Mouse (Mus musculus) midbrain, postnatal 0 days (tissue): ENCODE measurements around the gene Onecut3. TPM values are rescaled to one million over a fixed set of nuclear protein-coding genes. Genes with fewer than 3 reads are reported as not detected.
A peak's percentile ranks its signal among the peaks of the same experiment; 100 is the strongest.

Experiments used
- ATAC-seq: fragments of 200-750 bp; cut with Nextera tagmentation; 2 replicates; pipeline ENCODE4 v1.8.0; 2017; ENCODE audit warnings: moderate number of reproducible peaks, mild to moderate bottlenecking, moderate TSS enrichment, moderate library complexity; ENCODE audit not compliant: low FRiP score
- DNase-seq: peaks from one replicate; pipeline ENCODE4 v3.0.0-alpha.2; 2015; ENCODE audit warnings: low spot score
- H3K27ac ChIP-seq: fragments of 300-500 bp; sonication (generic); 2 replicates; pipeline ENCODE4 v1.5.1; 2014; ENCODE audit warnings: low read depth, mild to moderate bottlenecking, low read length, mixed read lengths
- H3K27me3 ChIP-seq: fragments of 300-500 bp; sonication (generic); 2 replicates; pipeline ENCODE4 v1.6.1; 2014; ENCODE audit warnings: low read length, control low read depth, mixed read lengths; ENCODE audit not compliant: insufficient read depth
- H3K36me3 ChIP-seq: fragments of 300-500 bp; sonication (generic); 2 replicates; pipeline ENCODE4 v1.6.1; 2014; ENCODE audit warnings: low read length, control low read depth, mixed read lengths; ENCODE audit not compliant: insufficient read depth
- H3K4me1 ChIP-seq: fragments of 300-500 bp; sonication (generic); 2 replicates; pipeline ENCODE4 v1.6.1; 2014; ENCODE audit warnings: mild to moderate bottlenecking, control low read depth, antibody characterized with exemption, low read length, mixed read lengths; ENCODE audit not compliant: insufficient read depth
- H3K4me2 ChIP-seq: fragments of 300-500 bp; sonication (generic); 2 replicates; pipeline ENCODE4 v1.6.1; 2014; ENCODE audit warnings: low read depth, mild to moderate bottlenecking, low read length, mixed read lengths; ENCODE audit not compliant: poor library complexity, severe bottlenecking
- H3K4me3 ChIP-seq: fragments of 300-500 bp; sonication (generic); 2 replicates; pipeline ENCODE4 v1.5.1; 2014; ENCODE audit warnings: low read depth, mild to moderate bottlenecking, low read length, moderate library complexity
- H3K9ac ChIP-seq: fragments of 300-500 bp; sonication (generic); replicated peaks from 2 replicates; pipeline ENCODE4 v1.6.1; 2014; ENCODE audit warnings: mild to moderate bottlenecking, low read length, moderate library complexity, mixed read lengths; ENCODE audit not compliant: poor library complexity, severe bottlenecking
- H3K9me3 ChIP-seq: fragments of 300-500 bp; sonication (generic); 2 replicates; pipeline ENCODE4 v1.6.1; 2016; ENCODE audit warnings: low read length, control low read depth
- CTCF ChIP-seq: IDR thresholded peaks from 2 replicates; pipeline ENCODE4 v1.5.1; 2016; ENCODE audit warnings: antibody characterized with exemption, mild to moderate bottlenecking
- WGBS: fragments of 180-500 bp; shearing (Covaris S2); extraction: QIAGEN DNeasy Blood & Tissue Kit; methylation state at CpG from one replicate; pipeline ENCODE4 v1.1.7; 2014; 5-methylcytosine and 5-hydroxymethylcytosine counted together
- polyA plus RNA-seq: library from polyadenylated mRNA; unstranded; fragments of >200 nt; fragmentation: Nextera tagmentation; extraction: Ambion mirVana; gene quantifications from 2 replicates; pipeline ENCODE4 v1.2.1, GENCODE M21; 2015
- total RNA-seq: library from RNA; depleted of rRNA; stranded (reverse); fragments of >200 nt; gene quantifications from 2 replicates; pipeline ENCODE4 v1.2.3, GENCODE M21; 2014

Onecut3 gene
- total and polyA plus RNA-seq, 2 experiments from 2014 or later: 0.89 to 3.1 TPM

DNA sequence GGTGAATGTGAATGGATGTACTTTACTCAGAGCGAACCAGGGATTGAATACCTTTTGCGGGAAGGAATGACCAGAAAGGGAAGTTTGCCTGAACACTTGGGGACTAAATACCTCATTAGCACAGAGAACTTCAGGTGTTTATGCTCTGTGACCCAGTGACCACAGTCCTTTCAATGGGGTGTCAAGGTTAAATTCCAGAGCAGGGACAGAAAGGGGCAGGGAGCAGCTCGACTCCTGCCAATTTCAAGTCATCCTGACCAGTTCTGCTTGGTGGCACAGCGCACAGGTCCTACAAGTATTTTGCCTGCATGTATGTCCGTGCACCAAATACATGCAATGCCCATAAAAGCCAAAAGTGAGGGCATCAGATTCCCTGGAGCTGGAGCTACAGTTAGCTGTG is 29.6 kb upstream of the Onecut3 start:
- TF ChIP-seq CTCF: no peak

GRCm38 (mm10) chr10:80475290-80475959 is 19.2 kb upstream of the Onecut3 start:
- H3K27me3 ChIP-seq: 0 out of 2 replicates have a peak, but pooled peaks cover 6% of the 10 kb centered on the region
- peak overlapping the region; percentile 76 for H3K4me2 ChIP-seq
- peak overlapping the region; percentile 58 for H3K4me3 ChIP-seq
- DNase-seq (peak; percentile 92), ATAC-seq (peak; percentile 89)
- H3K36me3 ChIP-seq: no peaks in the 10 kb centered on the region
- no peaks in the 10 kb centered on the region for H3K4me1 ChIP-seq
- WGBS: 1% methylated on average over 58 of the region's 58 CpGs
- H3K27ac ChIP-seq: peak overlapping the region; percentile 70
- H3K9ac ChIP-seq: peak overlapping the region; percentile 79
- H3K9me3 ChIP-seq: no peaks in the 10 kb centered on the region
- TF ChIP-seq CTCF: no peak

More for the DNA sequence above, 29.6 kb upstream of the Onecut3 start:
- H3K9ac ChIP-seq: no peak overlapping the region
- no peaks in the 10 kb centered on the region for H3K36me3 ChIP-seq
- no peaks in the 10 kb centered on the region for H3K9me3 ChIP-seq
- DNase-seq: no peak
- WGBS: 62% methylated on average over 5 of the region's 5 CpGs
- no peak for ATAC-seq
- H3K4me3 ChIP-seq: no peak overlapping the region
- H3K4me2 ChIP-seq: no peak overlapping the region
- no peak overlapping the region for H3K27ac ChIP-seq
- H3K27me3 ChIP-seq: peaks cover 4% of the 10 kb centered on the region; the same call in 1 of the 2 replicates
- H3K4me1 ChIP-seq: 0 out of 2 replicates have a peak, but pooled peaks cover 3% of the 10 kb centered on the region

GRCm38 (mm10) chr10:80478531-80478930 is 16.1 kb upstream of the Onecut3 start:
- H3K36me3 ChIP-seq: no peaks in the 10 kb centered on the region
- H3K9ac ChIP-seq: no peak overlapping the region
- no peaks in the 10 kb centered on the region for H3K27me3 ChIP-seq
- DNase-seq: no peak
- TF ChIP-seq CTCF: no peak
- no peaks in the 10 kb centered on the region for H3K4me1 ChIP-seq
- no peak overlapping the region for H3K4me3 ChIP-seq
- ATAC-seq: no peak
- no peaks in the 10 kb centered on the region for H3K9me3 ChIP-seq
- no peak overlapping the region for H3K4me2 ChIP-seq
- H3K27ac ChIP-seq: no peak overlapping the region
- WGBS: 83% methylated on average over 5 of the region's 5 CpGs

- Histone ChIP-seq H3K9ac (no peak overlapping the region), H3K27ac (no peak overlapping the region), H3K4me1 (no peaks in the 10 kb centered on the region), H3K4me3 (no peak overlapping the region), H3K36me3 (no peaks in the 10 kb centered on the region), H3K9me3 (no peaks in the 10 kb centered on the region), H3K4me2 (no peak overlapping the region), H3K27me3 (peaks cover 10% of the 10 kb centered on the region; the same call in 1 of the 2 replicates)
- DNase-seq (no peak), ATAC-seq (no peak)
- TF ChIP-seq CTCF: no peak
- WGBS: 26% methylated on average over 5 of the region's 5 CpGs
Measured at GRCm38 (mm10) chr10:80481002-80481401, 13.6 kb upstream of the Onecut3 start.

DNA sequence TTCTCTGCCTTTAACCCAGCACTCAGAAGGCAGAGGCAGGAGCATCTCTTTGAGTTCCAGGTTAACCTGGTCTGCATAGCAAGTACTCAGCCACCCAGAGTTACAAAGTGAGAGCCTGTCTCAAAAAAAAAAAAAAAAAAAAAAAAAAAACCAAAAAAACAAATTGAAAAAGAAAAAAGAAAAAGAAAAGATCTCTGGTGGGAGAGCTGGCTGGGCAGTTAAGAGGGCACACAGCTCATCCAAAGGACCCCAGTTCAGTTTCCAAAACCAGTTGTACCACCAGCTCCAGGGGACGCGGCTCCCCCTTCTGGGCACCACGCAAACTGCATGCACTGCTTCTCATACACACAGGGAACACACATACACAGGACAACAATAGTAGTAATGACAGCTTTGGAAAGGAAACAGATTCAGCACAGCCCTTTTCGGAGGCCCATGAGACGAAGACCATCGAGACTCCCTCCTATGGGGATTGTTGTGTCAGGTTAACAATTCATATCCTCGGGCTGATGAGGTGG is 7.7 kb upstream of the Onecut3 start:
- Histone ChIP-seq H3K4me2 (no peak overlapping the region), H3K36me3 (no peaks in the 10 kb centered on the region), H3K9ac (no peak overlapping the region), H3K27me3 (peaks cover 40% of the 10 kb centered on the region), H3K27ac (no peak overlapping the region), H3K9me3 (no peaks in the 10 kb centered on the region), H3K4me3 (no peak overlapping the region), H3K4me1 (no peaks in the 10 kb centered on the region)
- ATAC-seq (no peak), DNase-seq (no peak)
- TF ChIP-seq CTCF: peak; percentile 47
- WGBS: 81% methylated on average over 7 of the region's 7 CpGs

- Histone ChIP-seq H3K27ac (no peak overlapping the region), H3K36me3 (no peaks in the 10 kb centered on the region), H3K9ac (no peak overlapping the region), H3K4me2 (no peak overlapping the region), H3K27me3 (peaks cover 67% of the 10 kb centered on the region), H3K9me3 (no peaks in the 10 kb centered on the region), H3K4me1 (peaks cover 4% of the 10 kb centered on the region; the same call in 1 of the 2 replicates), H3K4me3 (no peak overlapping the region)
- ATAC-seq (no peak), DNase-seq (no peak)
- WGBS: 2% methylated on average over 22 of the region's 22 CpGs
- TF ChIP-seq CTCF: no peak
Measured at GRCm38 (mm10) chr10:80490051-80490450, 4.6 kb upstream of the Onecut3 start.
